Mouse (Mus musculus): ENCODE measurements around the gene Slc6a17. TPM values are rescaled to one million over a fixed set of nuclear protein-coding genes. Genes with fewer than 3 reads are reported as not detected.

Slc6a17 gene
- polyA plus RNA-seq (2015; fragmentation: Nextera tagmentation; extraction: Ambion mirVana): 4.1 and 4.4 TPM in 2 replicates

GRCm38 (mm10) chr3:107517631-107518108, at the start of gene Slc6a17:
TSS of gene Slc6a17 (minus strand) at chr3:107518018.

GRCm38 (mm10) chr3:107554842-107555241, 37.0 kb upstream of the Slc6a17 start, which contains the start of gene Ubl4b:
TSS of gene Ubl4b (minus strand) at chr3:107555073.

DNA sequence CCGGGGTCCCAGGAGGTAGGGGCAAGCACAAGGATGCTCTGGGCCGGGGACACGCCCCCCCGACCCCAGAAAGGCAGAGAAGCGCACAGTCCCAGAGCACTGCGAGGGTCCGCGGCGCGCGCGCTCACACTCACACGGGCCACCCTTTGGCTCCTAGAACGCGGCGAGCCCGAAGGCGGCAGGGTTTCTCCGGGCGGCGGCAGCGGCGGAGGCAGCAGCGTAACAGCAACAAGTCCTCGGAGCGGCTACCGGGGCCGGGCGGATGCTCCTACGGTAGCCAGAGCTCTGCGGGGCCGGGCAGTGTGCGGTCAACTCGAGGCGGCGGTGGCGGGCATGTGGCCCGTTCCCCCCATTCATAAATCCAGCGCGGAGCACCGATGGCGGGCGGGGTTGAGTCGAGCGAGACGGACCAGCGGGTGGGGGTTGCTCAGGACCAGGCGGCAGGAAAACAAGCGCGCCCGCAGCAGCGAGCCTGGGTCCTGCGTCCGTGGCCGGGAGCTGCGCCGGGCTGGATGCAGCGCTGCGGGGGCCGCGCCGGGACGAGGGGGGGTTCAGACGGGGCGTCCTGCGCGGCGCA, 58.5 kb downstream of the Slc6a17 start, which contains the start of gene Kcnc4:
Gene Kcnc4 (minus strand): TSS at position 357 of the 577 bp plus-strand sequence.

Other genes starting within 250 kb of the Slc6a17 start
- 179 and 209 TPM in 2 replicates for gene Lamtor5, start 239.2 kb downstream of the Slc6a17 start, polyA plus RNA-seq (2015; fragmentation: Nextera tagmentation; extraction: Ambion mirVana)
- 4.0 and 7.2 TPM in 2 replicates for gene Slc16a4, start 226.8 kb downstream of the Slc6a17 start, polyA plus RNA-seq (2015; fragmentation: Nextera tagmentation; extraction: Ambion mirVana)
- 6.3 and 7.5 TPM in 2 replicates for gene Rbm15, start 184.3 kb downstream of the Slc6a17 start, polyA plus RNA-seq (2015; fragmentation: Nextera tagmentation; extraction: Ambion mirVana)
- gene Kcnc4, start 58.5 kb downstream of the Slc6a17 start, polyA plus RNA-seq (2015; fragmentation: Nextera tagmentation; extraction: Ambion mirVana): 0.10 TPM in 1 of 2 replicates, not detected in the other
- gene Ubl4b, start 37.1 kb upstream of the Slc6a17 start, polyA plus RNA-seq (2015; fragmentation: Nextera tagmentation; extraction: Ambion mirVana): not detected in 2 replicates
- not detected in 2 replicates for gene Alx3, start 77.0 kb upstream of the Slc6a17 start, polyA plus RNA-seq (2015; fragmentation: Nextera tagmentation; extraction: Ambion mirVana)
- gene Gm10961, start 113.3 kb upstream of the Slc6a17 start, polyA plus RNA-seq (2015; fragmentation: Nextera tagmentation; extraction: Ambion mirVana): not detected in 2 replicates
- gene Strip1, start 113.7 kb upstream of the Slc6a17 start, polyA plus RNA-seq (2015; fragmentation: Nextera tagmentation; extraction: Ambion mirVana): 18.0 and 18.3 TPM in 2 replicates
- gene Ahcyl1, start 178.5 kb upstream of the Slc6a17 start, polyA plus RNA-seq (2015; fragmentation: Nextera tagmentation; extraction: Ambion mirVana): 39.2 and 41.9 TPM in 2 replicates
- gene Csf1, start 242.5 kb upstream of the Slc6a17 start, polyA plus RNA-seq (2015; fragmentation: Nextera tagmentation; extraction: Ambion mirVana): 21.6 and 26.2 TPM in 2 replicates